Mouse (Mus musculus): ENCODE measurements around the gene Trim46.

Gene Trim46

DNA sequence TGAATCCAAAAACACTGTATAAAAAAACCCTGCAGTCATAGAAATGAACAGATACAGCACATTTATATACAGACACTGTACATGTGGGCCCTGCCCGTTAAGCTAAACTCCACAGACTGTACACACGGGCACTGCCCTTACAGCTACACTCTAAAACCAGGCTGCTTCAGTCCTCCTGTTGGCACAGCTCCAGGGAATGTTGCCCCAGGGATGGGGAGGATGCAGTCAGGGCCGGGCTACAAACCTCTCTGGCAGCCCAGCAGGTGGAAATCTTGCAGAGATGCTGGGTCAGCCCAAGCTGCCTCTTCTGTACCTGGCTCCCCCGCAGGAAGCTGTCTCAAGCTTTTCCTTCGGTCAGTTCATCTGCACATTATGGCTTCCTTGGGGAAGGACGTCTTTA lies 25.7 kb upstream of the Trim46 start:
- intact Hi-C loops (cut with DNase I) = no loop called here

DNA sequence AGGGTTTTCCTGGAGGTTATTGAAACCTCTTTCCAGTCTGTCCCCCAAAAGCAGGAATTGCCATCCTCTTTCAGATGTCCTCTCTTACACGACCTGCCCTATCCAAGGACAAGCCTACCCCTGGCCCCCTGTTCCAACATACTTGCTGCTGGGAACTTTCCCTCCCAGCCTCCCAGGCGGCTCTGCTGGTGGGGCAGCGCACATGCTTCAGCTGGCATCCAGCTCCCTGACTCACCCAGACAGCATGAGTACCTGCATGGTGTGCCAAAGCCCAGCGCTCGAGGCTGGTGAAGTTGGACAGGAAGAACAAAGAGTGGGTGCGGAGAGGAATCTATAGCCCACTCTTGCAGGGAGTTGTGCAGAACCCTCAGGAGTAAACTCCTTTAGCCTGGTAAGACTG lies 24.8 kb upstream of the Trim46 start:
- intact Hi-C loops (cut with DNase I) = no loop called here

DNA sequence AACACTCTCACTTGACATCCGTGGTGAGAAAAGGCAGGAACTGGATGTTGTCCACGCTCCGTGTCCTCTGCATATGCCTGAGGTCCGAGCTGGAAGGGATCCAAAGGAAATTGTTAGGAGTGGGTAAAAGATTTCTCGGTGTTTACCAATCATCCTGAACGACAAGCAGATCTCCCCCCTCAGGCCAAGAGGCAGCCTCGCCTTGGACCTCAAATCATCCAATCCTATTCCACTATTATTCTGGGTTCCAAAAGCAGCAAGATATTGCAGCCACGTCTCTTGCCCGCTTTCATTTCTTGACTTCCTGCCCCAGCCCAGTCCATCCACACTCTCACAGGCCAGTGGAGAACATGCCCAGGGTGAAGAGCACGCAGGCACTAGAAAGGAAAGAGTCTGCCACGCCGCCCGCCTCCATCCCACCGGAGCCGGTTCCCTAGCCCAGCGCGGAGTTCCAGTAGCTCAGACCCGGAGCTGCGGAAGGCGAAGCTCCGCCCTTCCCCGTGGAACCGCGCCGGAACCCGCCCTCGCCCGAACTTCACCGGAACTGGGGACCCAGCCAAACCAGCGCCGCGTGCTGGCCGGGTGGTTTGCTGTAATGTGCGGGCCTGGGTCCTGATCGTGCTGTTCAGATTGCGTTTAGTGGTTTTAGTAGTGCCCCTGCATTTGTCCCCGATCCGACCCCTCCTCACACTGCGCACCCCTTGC lies 24.1 kb upstream of the Trim46 start, which contains the start of gene Slc50a1:
Gene Slc50a1 (minus strand): TSS at position 520 of the 705 bp plus-strand sequence.
- intact Hi-C loops (cut with DNase I) = no loop called here

DNA sequence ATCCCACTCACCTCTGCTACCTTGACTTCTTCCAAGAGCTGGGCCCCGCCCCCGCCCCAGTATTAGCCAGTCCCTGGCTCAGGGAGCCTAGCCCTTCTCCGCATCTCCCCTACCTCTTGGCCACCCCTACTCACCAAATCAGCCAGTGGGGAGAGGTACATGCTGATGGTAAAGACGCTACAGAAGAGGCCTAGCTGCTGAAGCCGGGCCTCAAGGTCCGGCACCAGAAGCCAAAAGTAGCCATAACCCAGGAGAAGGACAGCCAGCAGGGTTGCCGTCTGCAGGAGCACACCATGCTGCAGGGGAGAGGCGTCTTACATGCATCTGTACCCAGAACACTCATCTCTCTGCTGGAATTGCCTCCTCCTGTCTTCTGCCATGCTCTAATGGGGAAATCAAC lies 22.8 kb upstream of the Trim46 start:
- intact Hi-C loops (cut with DNase I) = no loop called here

DNA sequence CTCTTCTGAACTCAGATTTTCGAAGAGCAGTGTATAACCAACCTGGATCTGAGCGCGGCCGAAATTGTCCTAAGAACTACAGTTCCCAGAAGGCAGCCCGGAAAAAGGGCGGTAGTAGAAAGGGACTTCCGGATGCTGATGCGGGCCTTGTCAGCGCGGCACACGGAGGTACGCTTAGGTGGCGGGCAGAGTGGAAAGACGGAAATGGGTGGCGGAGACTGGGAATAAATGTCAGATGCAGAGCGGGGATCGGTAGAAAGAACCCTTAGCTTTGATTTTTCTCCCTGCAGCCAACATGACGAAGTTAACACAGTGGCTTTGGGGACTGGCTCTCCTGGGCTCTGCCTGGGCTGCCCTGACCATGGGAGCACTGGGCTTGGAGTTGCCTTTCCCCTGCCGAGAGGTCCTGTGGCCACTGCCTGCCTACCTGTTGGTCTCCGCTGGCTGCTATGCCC lies 20.4 kb upstream of the Trim46 start:
- intact Hi-C loops (cut with DNase I) = no loop called here

DNA sequence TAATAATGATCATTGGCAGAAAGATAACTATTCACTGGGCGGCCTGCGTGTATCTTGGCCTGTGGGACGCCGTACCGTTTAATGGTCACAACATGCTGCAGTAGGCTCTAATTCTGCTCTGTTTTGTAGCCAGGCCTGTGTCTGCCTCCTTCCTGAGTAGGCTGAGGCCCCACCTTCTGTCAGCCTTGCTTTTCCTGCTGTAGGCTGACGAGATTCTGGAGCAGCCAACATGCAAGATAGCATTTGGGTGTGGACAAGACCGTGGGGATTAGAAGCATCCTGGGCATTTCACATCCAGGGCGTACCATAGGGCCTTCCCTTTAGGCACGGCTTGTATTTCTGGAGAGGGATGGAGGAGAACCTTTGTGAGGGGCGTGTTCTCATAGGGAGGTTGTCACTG lies 16.3 kb upstream of the Trim46 start:
- intact Hi-C loops (cut with DNase I) = no loop called here

DNA sequence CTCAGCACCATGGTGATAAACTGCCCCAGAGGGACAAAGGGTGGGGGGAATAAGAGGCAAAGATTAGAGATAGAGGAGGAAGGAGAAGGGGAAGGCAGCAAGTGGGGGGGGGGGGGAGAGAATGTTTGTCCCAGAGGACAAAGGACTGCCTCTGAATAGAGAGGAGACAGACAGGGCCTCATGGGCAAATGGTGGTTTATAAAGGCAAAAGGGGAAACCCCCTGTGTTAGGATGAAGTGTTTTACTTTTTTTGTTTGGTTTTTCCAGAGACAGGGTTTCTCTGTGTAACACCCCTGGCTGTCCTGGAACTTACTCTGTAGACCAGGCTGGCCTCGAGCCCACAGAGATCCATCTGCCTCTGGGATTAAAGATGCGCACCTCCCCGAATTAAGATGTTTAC lies 14.1 kb upstream of the Trim46 start:
- intact Hi-C loops (cut with DNase I) = no loop called here

DNA sequence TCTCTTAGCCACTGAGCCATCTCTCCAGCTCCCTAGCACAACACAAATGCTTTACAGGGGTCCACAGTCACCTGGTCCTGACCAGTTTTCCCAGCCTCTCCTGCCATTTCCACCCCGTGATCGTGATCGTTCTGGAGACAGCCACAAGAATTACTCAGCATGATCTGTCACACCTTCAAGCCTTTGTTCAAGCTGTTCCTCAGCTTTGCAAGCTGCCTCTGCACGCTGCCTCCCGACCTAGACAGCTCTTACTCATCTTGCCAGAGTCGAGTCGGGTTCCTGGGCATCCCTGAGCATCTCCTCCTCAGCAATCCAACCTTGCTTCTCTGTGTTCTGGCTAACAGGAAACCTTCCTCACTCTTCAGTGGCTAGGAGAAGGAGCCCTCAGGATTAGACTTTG lies 13.0 kb upstream of the Trim46 start, which contains the start of gene Dpm3:
Gene Dpm3 (plus strand): TSS at position 283 of the 400 bp plus-strand sequence.
- intact Hi-C loops (cut with DNase I) = no loop called here

DNA sequence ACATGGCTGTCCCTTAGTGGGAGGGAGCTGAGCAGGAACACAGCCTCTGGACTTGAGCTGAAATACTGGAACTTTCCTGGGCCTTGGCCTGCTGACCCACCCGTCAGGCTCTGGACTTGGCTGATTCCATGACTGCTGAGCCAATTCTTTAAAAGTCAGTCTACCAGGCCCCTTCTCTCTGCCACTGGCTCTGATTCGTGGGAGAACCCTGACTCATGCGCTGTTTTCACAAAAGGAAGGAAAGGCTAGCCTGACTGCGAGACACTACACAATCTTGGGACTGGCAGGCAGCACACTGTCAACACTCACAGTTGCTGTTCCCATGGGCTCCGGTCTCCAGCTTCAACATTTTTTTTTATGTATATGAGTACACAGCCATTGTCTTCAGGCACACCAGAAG lies 10.1 kb upstream of the Trim46 start:
- intact Hi-C loops (cut with DNase I) = no loop called here

DNA sequence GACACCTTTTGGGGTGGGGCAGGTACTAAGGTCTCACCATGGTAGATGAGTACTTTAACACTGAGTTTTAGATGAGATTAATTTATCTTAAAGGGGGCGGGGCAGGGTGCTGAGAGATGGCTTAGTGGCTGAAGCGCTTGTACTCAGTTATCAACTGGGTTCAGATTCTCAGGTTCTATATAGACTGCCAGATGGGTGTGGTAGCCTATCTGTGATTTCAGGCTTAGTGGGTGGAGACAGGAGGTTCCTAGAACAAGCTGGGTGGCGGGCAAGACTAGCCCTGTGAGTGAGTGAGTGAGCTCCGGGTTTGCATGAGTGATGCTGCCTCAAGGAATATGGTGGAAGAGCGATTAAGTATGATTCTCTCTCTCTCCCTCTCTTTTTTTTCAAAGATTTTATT lies 8.9 kb upstream of the Trim46 start:
- intact Hi-C loops (cut with DNase I) = no loop called here

DNA sequence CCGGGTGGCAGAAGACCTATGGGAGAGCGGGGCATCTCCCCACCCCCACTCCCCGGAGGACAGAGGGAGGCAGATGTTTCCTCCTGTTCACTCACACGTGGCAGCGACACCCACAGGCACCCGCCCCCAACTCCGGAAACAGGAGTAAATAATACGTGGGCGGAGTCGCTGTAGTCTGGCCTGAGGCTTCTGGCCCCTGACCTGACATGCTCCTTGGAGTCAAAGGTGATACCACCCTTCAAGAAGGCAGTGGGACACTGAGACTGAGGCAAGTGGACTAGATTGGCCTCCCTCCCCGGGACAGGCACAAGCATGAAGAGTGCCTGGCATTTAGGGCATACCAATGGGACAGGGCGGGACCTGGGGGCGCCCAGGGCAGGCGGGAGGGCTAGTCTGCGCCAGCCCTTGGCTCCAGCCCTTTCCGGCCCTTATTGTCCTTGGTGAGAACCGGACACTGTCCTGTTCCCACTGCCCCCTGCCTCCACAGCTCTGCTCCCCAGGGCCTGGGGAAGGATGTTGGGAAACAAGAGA lies 5.3 kb upstream of the Trim46 start:
- intact Hi-C loops (cut with DNase I) = loop anchor here (1.0 kb wide), 1 partner anchor 28 kb away; no protein-coding TSS in a partner anchor

DNA sequence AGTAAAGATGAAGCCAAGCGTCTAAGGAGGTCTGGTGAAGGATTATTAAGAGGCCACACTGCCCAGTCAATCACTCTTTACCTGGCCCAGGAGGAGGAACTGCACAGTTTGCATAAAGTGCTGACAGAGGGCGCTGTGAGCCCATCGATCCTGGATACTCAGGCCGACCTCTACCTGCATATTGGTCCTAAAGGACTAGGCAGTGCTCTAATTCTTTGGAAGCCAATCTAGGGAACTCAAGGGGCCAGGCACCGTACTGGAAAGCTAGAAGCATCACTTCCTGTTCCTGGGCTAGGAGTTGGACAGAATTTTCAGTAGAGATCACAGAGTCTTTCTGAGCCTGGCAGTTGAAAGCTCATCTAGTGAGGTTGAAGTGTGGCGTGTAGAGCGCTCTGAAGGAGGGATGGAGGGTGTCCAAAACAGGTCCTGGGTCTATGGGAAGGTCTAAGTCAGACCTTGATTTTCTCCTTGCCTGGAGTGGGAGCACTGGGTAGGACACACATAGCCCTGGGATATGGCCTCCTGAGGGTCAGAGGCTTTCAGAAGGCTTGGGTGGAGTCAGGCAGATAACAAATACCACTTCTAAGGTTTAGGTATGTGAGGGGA lies 4.4 kb upstream of the Trim46 start:
- intact Hi-C loops (cut with DNase I) = loop anchor here (1.0 kb wide), 2 partner anchors 29 to 32 kb away; no protein-coding TSS in a partner anchor

DNA sequence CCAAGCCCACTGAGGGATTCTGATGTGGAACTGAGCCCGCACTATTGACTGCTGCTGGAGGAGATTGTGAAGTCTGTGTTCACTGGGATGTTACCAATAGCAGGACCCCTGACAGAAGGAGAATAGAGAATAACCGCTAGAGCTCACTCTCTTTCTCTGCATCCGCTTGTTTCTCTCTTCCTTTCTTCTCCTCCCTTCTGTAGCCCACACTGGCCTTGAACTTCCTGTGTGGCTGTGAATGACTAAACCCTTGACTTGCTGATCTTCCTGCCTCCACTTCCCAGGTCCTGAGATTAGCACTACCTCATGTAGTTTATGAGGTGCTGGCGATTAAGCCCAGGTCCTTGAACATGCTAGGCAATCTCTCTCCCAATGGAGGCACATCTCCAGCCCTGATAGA lies 1.4 kb upstream of the Trim46 start:
- intact Hi-C loops (cut with DNase I) = no loop called here

DNA sequence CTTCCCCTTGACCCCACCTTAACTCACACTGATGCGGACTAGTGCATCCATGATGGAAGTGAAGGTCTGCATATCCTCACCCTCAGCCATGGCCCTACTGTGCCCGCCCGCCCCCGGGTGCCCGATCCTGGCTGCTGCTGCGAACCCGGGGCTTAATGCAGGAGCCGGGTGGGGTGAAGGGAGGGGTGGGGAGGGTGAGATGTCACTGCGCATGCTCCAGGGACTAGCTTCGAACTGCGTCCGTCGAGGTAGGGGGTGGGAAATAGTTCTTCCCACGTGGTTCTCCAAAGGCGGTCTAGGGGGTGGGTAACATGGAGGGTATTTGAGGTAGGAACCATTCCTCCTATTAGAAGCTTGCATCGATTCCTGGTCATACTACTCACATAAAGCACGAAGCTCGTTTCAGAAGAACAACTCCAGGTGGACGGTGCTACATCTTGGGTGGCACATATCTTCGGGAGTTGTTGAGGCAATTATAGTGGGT lies 379 bp downstream of the Trim46 start, which contains the start of gene Krtcap2:
Gene Krtcap2 (plus strand): TSS at position 279 of the 484 bp plus-strand sequence.
- intact Hi-C loops (cut with DNase I) = no loop called here

DNA sequence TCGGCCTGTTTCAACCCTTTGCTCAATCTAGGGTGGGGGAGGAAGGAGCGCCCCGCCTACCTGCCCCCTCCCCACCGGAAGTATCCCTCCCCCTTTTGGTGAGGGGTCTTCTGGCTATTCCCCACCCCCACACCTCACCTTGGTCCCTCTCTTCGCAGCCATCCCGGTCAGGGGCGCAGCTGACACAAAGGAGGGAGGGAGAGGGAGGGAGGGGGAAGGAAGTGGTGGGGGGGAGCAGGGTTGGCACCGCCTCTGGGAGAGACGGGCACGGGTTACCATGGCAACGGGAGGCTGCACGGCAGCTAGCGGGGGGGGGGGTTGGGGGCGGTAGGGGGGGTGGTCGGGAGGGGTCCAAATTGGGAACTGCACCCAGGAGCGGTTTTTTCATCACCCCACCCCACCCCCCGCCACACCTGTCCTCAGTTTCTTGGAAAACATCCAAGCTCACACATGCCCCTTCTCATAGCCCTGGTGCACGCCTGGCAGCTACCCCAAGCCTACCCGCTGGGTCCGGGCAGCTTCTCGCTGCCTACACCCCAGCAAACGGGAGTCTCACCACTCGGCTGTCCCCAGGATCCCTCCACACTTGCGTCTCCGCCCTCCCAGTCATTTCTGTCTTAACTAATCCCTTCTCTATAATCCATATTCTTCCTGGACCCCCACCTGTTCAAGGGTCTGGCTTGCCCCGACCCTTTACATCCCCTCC lies 974 bp downstream of the Trim46 start:
- intact Hi-C loops (cut with DNase I) = no loop called here

DNA sequence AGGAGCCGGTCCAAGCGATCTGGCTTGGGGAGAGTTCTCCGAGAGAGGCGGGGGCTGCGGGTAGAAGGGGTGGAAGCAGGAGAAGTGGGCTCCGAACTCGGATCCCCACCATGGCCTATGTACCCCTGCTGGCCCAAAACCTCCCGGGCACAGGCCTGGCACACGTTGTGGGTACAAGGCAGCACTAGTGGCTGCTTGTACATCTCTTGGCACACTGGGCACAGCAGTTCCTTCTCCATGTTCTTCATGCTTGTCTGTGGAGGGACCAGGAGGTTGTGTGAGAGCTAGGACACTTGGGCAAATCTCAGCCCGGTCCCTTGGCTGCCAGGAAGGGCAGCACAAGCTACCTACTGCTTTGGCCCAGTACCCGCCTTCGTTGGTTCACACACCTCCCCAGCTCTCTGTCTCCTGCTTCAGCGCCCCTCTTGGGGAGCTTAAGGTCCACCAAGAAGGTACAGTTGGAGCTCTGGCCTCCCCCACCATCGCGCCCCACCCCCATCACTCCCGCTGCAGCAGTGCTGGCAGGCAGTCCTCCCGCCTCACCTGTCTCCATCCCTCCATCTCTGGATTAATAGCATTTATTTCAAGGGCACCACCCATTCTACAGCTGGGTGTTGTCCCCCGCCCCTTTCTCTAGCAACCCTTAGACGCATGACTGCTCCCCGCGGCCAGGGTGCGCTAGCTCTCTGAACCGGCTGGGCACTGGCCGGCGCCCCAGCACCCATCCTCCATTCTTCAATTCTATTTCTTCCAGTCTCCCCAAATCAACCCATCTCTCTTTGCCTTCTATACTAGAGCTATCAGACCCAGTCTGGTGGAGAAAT lies 1.7 kb downstream of the Trim46 start:
- intact Hi-C loops (cut with DNase I) = no loop called here

DNA sequence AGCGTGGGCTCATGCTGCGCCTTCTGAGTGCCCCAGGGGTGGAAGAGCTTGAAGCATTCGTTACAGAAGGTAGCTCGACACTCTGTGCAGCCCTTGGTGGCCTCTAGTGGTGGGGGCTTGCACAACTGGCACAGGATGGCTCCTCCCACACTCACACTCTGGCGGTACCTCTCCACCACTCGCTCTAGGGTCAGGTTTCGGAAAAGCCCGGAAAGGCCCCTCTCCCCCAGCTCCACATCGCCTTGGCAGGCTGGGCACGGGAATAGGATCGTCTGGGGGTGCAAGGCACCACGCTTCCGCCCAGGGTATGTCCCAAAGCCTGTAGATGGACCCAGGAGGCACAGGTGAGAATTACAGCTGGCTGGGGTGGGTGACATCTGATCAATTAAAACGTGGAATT lies 2.5 kb downstream of the Trim46 start:
- intact Hi-C loops (cut with DNase I) = no loop called here

DNA sequence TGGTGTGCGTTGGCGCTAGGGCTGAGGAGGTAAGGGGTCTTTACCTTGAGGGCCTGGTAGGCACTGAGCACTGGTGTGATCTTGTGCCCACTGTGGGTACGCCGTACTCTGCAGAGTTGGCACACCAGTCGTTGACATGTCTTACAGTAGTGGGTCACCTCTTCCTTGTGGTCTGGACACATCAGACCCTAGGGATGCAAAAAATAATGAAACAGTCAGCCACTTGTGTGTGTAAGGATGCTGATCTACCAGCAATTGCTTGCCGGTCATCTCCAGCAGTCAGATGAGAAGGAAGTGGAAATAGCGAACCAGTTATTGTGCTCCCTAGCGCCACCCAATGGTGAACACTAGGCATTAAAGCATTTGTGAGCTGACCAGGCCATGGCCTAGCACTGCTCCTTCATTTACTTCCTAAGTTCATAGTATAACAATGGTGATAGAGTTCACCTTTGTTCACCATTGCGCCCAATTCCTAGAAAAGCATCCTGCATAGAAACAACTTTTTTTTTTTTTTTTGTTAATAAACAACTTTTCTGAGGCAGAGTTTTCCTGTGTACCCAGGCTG lies 3.7 kb downstream of the Trim46 start:
- intact Hi-C loops (cut with DNase I) = no loop called here

DNA sequence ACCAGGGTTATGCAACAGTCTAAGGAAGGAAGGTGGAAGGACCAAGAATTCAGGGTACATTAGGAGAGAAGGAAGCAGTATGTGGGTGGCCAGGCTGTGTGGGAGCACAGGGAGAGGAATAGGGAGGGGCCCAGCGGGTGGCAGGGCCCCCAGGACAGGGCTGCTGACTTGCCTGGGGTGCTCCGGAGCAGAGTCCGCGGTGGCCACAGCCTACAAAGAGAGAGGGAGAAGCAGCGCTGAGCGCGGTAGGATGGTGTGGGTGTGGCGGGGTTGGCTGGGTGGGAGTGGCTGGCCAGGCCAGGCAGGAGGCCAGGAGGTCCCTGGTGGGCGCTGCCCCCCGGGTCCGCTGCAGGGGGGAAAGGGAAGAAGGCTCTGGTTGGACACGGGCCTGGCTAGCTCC lies 7.6 kb downstream of the Trim46 start:
- intact Hi-C loops (cut with DNase I) = no loop called here

DNA sequence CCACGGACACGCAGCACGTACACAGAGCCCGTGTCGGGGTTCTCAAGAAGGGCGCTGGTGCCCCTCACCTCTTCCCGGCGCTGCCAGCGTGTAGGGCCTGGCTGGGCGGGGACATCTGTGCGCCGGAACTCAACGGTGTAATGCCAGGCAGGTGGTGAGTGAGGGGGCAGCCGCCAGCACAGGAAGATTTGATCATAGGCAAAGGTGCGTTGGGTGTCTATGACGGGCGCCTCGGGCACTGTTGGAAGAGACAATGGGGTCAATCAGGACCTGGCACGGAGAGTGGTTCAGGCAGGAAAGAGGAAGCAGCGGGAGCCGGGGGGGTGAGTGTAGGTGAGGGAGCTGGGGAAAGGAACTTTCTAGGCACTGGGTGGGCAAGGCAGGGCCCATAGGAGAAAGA lies 8.4 kb downstream of the Trim46 start:
- intact Hi-C loops (cut with DNase I) = no loop called here

DNA sequence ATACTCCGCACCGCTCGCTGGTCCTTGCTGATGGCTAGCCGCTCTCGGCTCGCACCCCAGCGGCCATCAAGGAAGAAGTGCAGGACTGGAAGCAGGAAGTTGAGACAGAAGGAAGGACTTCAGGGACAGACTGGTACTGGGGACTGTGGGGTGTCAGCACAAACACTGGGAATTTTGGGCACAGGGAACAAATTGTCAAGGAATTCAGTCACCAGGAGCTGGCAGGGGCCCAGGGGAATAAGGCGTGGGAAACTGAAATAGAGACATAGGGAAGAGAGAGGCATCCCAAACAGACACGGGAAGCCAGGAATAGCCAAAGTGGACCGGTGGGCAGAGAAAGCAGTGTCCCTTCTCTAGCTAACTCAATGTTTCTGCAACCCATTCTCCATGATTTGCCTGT lies 9.6 kb downstream of the Trim46 start:
- intact Hi-C loops (cut with DNase I) = no loop called here
